Mouse (Mus musculus) left cerebral cortex, postnatal 25 days (tissue): ENCODE measurements around the gene Grik2. TPM values are rescaled to one million over a fixed set of nuclear protein-coding genes. Genes with fewer than 3 reads are reported as not detected.

Experiments used
- DNase-seq, 2 experiments: peaks; one replicate each; pipeline ENCODE4 v3.0.0; 2022; ENCODE audit warnings: low spot score in 2 of 2, mixed read lengths in 1 of 2
- intact Hi-C: fragments of 180-260 bp; cut with DNase I; formaldehyde crosslinking; loops from one replicate; pipeline ENCODE4 v1.15.1; 2025
- total RNA-seq, 2 experiments: library from RNA; stranded (reverse); gene quantifications; 2 replicates each; pipeline ENCODE4 v1.2.3; 2021

The Grik2 gene
- total RNA-seq, 2 experiments from 2014 or later = 70.5 to 80.2 TPM

- DNase-seq = no peak
- intact Hi-C loops = no loop called here
Observed at GRCm38 (mm10) chr10:49716856-49717255, 71.7 kb downstream of the Grik2 start.

GRCm38 (mm10) chr10:49709748-49710147 lies 78.8 kb downstream of the Grik2 start:
- no peak for DNase-seq
- intact Hi-C loops = no loop called here

DNA sequence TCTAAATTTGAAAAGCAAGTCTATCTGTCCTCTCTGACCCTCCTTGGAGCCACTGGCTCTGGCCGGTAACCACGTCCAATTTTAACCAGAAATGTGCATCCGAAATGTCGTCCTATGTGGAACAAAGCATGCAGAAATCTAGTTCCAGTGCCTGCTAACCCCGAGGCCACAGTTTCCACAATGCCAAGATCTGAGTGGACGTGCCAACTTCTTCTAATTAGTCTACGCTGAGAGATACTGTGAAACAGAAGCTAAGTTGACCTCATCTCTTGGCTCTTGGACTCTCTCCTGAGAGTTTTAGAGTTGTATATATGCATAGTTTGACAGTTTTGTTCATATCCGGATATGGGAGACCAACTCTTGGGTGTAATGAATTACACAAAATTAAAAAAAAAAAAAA lies 84.1 kb downstream of the Grik2 start:
- intact Hi-C loops = no loop called here
- DNase-seq = no peak

GRCm38 (mm10) chr10:49652320-49652719 lies 136.2 kb downstream of the Grik2 start:
- DNase-seq = peak in 1 of 2 experiments; percentile 6
- intact Hi-C loops = no loop called here

DNA sequence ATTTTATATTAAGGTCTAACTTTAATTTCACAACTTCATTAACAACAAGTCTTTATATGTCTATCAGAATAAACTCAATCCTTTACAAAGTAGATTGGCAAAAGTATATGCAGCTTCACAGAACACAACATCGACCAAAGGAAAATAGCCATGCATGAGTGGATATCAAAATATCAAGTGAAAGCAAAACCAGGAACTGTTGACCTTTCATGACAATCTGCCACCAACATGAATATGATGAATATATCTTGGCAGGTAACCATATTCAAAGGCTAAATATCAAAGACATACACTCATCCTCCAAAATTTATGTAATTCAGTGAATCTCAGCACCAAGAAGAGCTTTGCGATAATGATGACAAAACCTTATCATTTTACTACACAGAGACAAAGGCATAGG lies 141.4 kb downstream of the Grik2 start:
- intact Hi-C loops = no loop called here
- no peak for DNase-seq

- DNase-seq = no peak
- intact Hi-C loops = no loop called here
Observed at GRCm38 (mm10) chr10:49639901-49640300, 148.7 kb downstream of the Grik2 start.

- intact Hi-C loops = no loop called here
Observed at GRCm38 (mm10) chr10:49623951-49624350, 164.6 kb downstream of the Grik2 start.

GRCm38 (mm10) chr10:49597652-49598051 lies 190.9 kb downstream of the Grik2 start:
- intact Hi-C loops = no loop called here
- DNase-seq = peak in 1 of 2 experiments; percentile 24

More at GRCm38 (mm10) chr10:49623951-49624350, 164.6 kb downstream of the Grik2 start:
- DNase-seq = no peak

- intact Hi-C loops = no loop called here
- no peak for DNase-seq
Observed at GRCm38 (mm10) chr10:49573514-49573913, 215.1 kb downstream of the Grik2 start.

DNA sequence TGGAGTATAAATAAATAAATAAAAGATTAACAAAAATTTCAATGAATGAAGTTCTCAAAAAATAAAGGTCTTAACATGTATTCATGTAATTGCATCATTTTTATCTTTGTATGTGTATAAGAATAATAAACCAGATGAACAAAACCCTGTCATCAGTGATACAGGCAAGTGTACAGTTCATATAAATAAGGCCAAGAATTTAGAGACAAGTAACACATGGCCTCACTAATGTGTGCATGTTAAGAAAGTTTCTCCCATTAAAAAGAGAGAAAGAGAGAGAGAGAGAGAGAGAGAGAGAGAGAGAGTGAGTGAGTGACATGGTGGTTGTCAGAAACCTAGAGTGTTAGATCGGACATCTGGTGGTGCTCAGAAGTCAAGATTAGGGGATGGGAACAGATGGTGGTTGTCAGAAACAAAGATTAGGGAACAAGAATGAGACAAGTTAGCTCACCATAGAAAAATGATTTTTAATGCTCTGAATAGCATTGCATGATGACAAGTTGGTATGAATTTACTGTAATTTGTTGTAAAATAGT lies 228.6 kb downstream of the Grik2 start:
- DNase-seq = no peak
- intact Hi-C loops = no loop called here

DNA sequence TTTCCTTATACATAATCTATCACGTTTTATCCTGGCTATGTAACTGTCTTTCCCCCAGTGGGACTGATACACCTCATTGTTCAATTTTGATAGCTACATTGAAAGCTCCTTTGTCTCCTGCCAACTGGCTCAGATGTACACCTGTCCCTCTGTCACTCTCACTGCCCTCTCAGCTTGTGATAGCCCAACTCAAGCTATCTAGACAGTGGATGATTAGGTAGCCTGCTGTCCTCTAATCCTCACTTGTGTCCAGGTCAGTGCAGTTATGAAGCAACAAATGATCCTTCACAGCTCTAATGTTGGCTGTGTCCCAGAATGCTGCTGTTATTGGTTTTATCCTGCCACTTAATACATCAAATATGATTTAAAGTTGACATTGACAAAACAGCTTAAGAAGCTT lies 246.3 kb downstream of the Grik2 start:
- no peak for DNase-seq
- intact Hi-C loops = no loop called here

DNA sequence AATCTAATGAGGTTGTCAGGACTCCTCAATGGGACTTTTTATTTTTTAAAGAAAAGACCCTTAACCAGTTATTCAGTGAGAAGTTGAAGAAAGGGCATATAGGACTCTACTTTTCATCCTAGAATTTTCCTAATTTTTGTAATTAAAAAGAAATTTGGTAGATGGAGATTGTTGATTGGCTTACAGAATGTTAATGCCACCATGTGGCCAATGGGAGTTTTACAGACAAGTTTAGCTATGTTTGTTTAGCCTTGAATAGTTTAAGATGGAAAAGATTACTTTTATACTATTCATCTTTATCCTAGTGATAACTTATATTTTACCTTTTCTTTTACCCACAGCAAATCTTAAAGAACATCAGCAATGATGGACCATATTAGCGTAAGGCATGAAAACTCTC lies 268.8 kb downstream of the Grik2 start:
- DNase-seq = peak in 1 of 2 experiments; percentile 8
- intact Hi-C loops = no loop called here

- intact Hi-C loops = no loop called here
- no peak for DNase-seq
Observed at GRCm38 (mm10) chr10:49500628-49501027, 287.9 kb downstream of the Grik2 start.

GRCm38 (mm10) chr10:49497302-49497701 lies 291.3 kb downstream of the Grik2 start:
- no peak for DNase-seq
- intact Hi-C loops = no loop called here

DNA sequence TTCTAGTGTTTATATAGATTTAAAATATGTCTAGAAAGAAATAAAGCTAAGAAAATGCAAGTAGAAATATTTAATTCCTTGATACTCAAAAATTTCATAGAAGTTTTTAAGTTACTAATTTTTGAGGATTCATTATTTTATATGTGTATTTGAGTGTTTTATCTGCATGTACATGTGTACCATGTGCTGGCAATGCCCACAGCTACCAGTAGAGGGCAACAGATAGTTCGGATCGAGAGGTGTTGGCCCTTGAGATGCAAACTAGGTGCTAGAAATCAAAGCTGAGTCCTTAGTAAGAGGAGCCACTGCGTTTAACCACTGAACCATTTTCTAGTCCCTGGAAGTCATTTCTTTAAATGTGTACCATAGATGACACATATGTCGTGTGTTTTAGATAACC lies 307.1 kb downstream of the Grik2 start:
- intact Hi-C loops = no loop called here
- no peak for DNase-seq

DNA sequence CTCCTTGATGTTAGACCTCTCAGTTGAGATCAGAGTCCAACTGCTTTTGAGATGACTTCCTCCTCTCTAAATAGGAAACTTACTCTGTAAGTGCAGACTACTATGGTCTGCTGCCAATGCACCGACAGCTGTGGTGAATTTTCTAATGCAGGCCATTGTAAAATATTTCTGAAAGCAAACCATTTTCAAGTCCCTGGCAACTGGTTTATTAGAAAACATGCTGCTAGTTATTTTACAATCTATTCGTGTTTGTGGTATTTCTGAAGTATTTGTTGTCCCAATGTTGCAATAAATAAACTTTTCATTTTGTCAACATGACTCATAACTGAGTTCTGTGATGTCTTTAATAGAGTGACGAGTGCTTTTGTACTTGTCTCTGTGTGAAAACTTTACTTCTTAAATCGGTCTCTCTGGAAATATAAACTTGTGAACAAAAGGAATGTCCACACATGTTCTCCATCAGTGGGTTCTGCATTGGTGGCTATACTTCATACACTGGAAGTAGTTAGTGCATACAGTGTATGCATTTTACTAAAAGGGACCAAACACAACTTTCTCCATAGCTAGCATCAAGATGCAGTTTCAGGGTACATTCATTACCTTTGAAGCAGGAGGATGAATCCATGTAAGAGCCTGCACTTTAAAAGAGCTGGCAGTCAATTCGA lies 308.3 kb downstream of the Grik2 start:
- no peak for DNase-seq
- intact Hi-C loops = no loop called here

DNA sequence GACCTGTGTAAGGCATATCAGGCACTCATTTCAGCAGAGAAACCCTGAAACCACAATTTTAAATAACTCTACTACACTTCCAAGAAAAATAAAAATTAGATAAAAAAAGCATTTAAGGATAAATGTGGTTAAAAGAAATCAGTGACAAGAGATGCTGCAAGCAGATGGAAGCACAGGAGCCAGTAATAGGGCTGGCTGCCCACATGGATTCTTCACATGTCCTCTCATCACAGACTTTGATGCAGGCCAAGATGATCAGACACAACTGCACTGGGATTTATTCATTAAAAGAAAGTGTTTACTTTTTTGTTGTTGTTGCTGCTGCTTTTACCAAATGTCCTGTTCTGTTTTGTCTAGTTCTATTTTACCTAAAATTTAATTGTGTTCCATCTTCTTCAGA lies 315.0 kb downstream of the Grik2 start:
- DNase-seq = peak in 1 of 2 experiments; percentile 38
- intact Hi-C loops = no loop called here

- intact Hi-C loops = no loop called here
- DNase-seq = no peak
Observed at GRCm38 (mm10) chr10:49456791-49457190, 331.8 kb downstream of the Grik2 start.

GRCm38 (mm10) chr10:49453535-49453934 lies 335.0 kb downstream of the Grik2 start:
- no peak for DNase-seq
- intact Hi-C loops = no loop called here

DNA sequence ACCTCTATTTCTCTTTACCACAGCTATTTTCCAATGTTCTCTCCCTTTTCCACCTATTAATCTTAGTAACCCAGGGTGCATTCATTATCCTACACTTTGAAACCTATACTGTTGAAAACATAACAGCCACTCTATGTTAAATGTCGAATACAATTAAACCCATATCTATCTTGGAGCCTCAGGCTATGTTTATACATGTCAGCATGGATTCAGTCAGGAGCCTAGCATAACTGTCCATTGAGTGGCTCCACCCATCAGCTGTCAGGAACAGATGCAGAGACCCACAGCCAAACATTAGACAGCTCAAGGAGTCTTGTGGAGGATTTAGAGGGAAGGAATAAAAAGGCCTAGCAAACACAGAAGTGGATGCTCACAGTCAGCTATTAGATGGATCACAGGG lies 347.2 kb downstream of the Grik2 start:
- DNase-seq = no peak
- intact Hi-C loops = no loop called here

GRCm38 (mm10) chr10:49437057-49437456 lies 351.5 kb downstream of the Grik2 start:
- no peak for DNase-seq
- intact Hi-C loops = no loop called here

DNA sequence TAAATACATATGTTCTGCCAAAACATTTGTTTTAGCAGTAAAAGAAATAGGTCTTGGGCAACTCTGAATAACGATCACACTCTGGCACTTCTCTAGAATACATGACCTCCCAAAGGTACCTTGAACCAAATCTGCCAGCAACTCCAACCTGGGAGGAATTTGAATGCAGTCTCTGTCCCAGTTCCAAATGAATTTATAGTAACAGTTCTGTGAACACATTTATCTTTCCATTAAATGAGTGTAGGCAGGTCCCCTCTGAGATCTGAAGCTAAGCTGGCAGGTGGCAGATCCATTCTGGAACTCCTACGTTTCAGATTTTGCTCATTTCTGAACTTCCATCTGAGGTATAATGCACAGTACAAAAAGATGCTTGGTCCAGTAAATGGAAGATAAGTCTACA lies 352.3 kb downstream of the Grik2 start:
- intact Hi-C loops = no loop called here

More for the DNA sequence above, 352.3 kb downstream of the Grik2 start:
- DNase-seq = peak; percentile 31 to 79
